Comparison of ENCODE assay signal across 10 mouse cellular contexts in the genomic region with DNA sequence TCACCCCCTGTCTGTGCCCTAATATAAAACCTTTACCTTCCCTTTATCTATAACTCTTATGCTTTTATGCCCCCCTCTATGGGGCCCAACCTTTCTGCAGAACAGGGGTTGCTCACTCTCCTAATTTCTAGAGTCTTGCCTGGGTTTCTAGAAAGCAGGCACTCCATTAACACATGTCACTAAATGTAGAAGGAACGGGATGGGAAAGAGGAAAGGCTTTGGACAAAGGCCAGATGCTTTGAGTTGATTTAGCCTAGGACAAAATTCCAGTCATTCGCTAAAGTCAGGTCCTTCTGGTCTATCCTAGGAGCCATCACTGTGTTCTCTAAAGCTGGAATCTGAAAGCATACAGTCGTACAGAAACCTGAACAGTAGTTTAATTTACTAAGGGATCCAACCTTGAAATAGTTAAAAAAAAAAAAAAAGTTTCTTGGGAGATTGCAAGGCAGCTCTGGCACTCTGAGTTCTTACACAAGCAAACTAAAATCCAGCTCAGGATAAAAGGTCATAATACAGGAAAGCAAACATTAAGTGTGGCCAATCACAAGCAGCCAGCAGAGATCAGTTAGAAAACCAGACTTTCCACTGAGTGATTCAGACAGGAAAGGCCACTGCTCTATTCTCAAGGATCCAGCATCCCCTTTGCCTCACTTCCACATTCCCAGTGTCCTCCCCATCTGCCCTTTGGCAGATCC.
DNase-seq lines count a peak whose midpoint lies in the region.
"Had no signal": no experiment of that assay in that cellular context is flagged by ENCODE, and none has a peak within 500 bp of the region (broad histone marks: within the 10 kb centered on the region; RNA-seq: fewer than 3 reads in every experiment).

No protein-coding gene starts in this region.

- peak; percentile 4 for DNase-seq in embryo, embryonic 11 days
- DNase-seq in embryo, embryonic 9.5 days (ENCODE audit: extremely low spot score) = no peak
- peak; percentile 11 to 15 for DNase-seq in heart, postnatal 36 days
- DNase-seq in lung, postnatal 10 days = peak; percentile 16
- DNase-seq in testis, postnatal 14 days (ENCODE audit: low spot score) = no peak
- DNase-seq in frontal cortex, adult 2 months (ENCODE audit: extremely low spot score in 1 of 2, low spot score in 1 of 2) = no peak
- DNase-seq in layer of hippocampus, postnatal 36 days = no peak

- intact Hi-C loops in heart, postnatal 36 days (cut with DNase I) = no loop called here

- peaks cover 9% of the 10 kb centered on the region; the same call in 1 of the 2 replicates for H3K4me1 ChIP-seq in brown adipose tissue, adult 24 weeks (ENCODE audit: control insufficient read depth, insufficient read depth, insufficient read length, low read length)
- H3K4me1 ChIP-seq: liver, embryonic 15.5 days; neural tube, embryonic 13.5 days had no signal

- peak overlapping the region; percentile 85 for H3K27ac ChIP-seq in brown adipose tissue, adult 24 weeks (replicated peaks; ENCODE audit: low read depth, low read length)
- H3K27ac ChIP-seq: liver, embryonic 15.5 days; neural tube, embryonic 13.5 days had no signal

- H3K4me3 ChIP-seq in brown adipose tissue, adult 24 weeks (ENCODE audit: insufficient read depth, low read depth, low read length) = no peak overlapping the region
- H3K4me3 ChIP-seq: liver, embryonic 15.5 days; neural tube, embryonic 13.5 days had no signal

Comparison
In these comparisons a context has a peak if more than half of its experiments do, and no peak if none do; other contexts are left out.
1. DNase-seq: peak in embryo, embryonic 11 days (single experiment), heart, postnatal 36 days (2 of 2) and lung, postnatal 10 days (single experiment); none in embryo, embryonic 9.5 days (single experiment), testis, postnatal 14 days (single experiment), frontal cortex, adult 2 months (0 of 2) and layer of hippocampus, postnatal 36 days (0 of 2).